Mouse (Mus musculus) gastrocnemius, adult 18-20 months (tissue): ENCODE data around the gene Lypd8. TPM values are rescaled to one million over a fixed set of nuclear protein-coding genes. Genes with fewer than 3 reads are reported as not detected.
"Not testable (repeated sequence)": the region's sequence is repeated elsewhere in the genome, so short reads cannot be mapped to it uniquely, and the experiment has no call there.

Source experiments
- DNase-seq: peaks from one replicate; pipeline ENCODE4 v3.0.0; 2021; ENCODE audit warnings: low spot score
- long read RNA-seq, 2 experiments: library from polyadenylated mRNA; stranded (forward); transcript quantifications; one replicate each; pipeline ENCODE4 v2.0.0; 2021
- total RNA-seq, 2 experiments: library from RNA; stranded (reverse); gene quantifications; 2 replicates each; pipeline ENCODE4 v1.2.3; 2021

Gene Lypd8
- not detected for total RNA-seq
- long read RNA-seq, experiment 1: 0 reads
- long read RNA-seq, experiment 2: 0 reads

DNA sequence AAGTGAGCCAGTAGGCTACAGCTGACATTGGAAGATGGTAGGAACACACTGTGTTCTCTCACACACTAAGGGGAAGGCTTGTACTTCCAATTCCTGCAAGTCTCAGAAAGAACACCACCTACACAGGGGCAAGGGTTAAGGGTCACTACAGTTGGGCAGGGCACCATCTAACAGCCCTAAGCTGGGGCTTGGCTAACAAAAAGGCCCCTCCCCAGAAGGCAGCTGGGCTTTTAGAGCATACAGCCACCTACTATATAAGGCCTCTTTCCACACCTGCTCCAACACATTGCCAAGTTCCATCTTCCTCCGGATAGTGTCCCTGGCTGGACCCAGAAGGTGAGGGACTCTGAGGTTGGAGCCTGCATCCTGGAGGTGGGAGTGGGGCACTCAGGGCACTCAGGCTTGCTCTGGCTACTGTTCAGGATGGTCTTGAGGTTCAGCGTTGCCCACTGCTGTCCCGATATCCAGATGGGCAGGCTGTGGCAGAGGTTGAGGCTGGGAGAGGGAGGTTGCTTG is at the start of gene Lypd8:
Gene Lypd8, plus strand, starts transcription at position 281 of the 516 bp plus-strand sequence.
- DNase-seq: peak; percentile 2

DNA sequence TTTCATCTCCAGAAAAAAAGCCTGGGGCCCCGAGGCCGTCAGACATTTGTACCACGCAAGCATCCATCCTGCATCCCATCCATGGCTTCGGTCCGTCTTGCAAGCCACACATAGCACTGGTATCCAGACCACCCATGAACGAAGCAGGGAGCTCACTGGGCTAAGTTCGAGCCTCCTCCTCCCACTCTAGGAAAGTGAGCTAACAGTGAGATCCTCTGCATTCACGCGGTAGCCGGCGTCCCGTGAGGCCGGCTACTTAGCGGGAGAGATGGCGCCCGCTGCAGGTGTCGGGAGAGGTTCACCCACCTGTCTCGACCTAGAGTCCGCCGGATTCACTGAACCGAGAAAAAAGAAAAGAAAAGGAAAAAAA is 49.0 kb upstream of the Lypd8 start:
- DNase-seq: no peak

DNA sequence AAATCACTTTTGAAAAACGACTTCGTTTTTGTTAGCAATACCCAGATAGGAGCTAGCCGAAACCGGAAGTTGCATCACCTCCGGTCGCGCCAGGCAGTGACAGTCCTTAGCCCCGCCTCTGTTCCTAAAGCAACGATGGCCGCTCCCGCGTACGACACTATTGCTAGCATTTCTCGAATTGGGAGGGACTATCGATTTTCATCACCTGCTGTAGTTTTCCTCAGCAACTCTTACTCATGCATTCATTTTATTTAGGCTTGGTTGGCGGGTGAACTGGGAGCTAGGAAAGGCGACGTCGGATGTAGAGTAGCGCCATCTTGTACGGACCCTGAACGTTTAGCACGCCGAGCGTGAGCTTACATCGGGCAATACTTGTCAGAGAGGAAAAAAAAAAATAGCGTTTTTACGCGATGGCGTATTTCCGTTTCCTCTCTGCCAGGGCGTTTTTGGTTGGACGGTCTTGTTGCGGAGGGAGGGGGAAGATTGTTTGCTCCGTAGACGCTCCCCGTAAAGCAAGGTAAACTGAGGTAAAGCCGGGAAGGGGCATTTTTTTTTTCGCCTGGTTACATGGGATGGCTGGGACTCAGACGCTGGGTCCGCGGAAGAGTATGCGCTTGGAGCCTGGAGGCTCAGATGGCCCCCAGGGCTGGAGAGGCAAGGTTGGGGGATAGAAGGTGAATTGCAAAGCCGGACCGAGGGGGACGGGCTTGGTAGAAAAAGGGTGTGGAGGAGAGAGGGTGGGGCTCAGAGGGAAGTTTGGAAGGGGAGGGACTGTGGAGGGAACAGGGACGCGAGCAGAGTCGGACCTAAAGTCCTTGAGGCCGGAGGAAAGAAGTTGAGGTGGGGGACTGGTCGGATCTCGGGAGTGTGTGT is 48.3 kb upstream of the Lypd8 start, which contains the start of the genes Zfp672 and Sh3bp5l:
Gene Zfp672, minus strand, starts transcription at position 64 of the 873 bp plus-strand sequence.
Gene Sh3bp5l, plus strand, starts transcription at position 449 of the 873 bp plus-strand sequence.
- peak; percentile 92 for DNase-seq

DNA sequence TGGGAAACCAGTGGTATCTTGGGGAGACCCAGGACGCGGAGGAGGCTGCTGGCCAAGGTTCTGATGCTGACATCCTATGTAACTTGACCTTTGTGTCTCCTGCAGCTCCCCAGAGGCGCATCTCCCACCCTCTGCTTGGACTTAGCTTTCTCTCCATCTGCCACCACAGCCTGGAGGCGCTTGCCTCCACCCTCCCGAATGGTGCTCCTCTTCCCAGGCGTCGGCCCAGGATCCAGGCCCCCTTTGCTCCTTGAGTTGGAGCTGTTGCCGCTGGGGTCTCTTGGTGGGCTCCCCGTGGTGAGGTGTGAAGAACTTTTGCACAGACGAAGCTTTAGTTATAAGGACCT is 47.7 kb upstream of the Lypd8 start:
- DNase-seq: no peak

DNA sequence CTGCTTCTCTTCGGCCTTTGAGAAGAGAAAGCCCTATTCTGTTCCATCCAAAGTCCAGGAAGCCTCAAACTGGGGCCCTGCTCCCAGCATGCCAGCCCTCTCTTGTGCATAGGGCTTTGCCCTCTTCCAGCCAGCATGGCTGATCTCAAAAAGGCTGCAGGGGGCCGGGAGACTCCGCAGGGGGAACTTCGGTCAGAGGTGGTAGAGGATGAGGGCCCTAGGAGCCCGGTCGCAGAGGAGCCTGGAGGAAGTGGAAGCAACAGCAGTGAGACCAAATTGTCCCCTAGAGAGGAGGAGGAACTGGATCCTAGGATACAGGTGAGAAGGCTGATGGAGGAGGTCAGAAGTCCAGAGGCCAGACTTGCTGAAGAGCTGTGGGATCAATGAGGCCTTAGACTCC is 47.3 kb upstream of the Lypd8 start:
- no peak for DNase-seq

DNA sequence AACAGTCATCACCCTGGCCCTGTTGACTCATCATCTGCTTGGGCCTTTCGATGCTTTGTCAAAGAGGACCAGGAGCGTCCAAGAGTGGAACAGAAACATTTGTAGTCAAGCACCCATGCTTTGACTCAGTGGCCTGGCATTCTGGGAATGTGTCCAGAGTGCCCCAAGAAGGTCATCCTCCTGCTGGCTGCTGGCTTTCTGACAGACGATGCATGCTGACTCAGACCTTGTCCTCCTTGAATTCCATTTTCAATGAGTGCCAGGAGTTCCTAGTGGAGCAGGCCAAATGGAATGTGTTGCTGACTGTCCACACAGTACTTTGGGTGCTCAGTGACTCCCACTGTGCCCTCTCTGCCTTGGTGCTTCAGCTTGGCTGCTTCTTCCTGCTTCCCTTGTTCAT is 44.1 kb upstream of the Lypd8 start:
- DNase-seq: peak; percentile 70

DNA sequence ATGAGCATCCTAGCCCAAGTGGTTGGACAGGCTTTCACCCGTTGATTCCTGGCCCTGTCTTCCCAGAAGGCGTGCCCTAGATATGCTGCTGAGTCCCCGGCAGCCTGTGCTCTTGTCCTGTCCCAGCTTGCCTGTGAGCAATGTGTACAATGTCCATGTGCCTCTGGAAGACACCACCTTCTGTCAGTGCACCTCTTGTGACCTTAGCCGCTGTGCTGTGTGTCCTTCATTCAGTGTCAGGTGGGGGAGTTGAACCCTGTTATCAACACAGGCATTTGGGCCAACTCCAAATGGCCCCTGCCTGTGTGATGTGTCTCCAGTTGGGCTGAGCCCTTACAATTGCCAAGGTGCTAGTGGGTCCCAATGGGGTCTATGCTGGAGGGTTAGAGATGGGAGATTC is 32.1 kb upstream of the Lypd8 start:
- no peak for DNase-seq

DNA sequence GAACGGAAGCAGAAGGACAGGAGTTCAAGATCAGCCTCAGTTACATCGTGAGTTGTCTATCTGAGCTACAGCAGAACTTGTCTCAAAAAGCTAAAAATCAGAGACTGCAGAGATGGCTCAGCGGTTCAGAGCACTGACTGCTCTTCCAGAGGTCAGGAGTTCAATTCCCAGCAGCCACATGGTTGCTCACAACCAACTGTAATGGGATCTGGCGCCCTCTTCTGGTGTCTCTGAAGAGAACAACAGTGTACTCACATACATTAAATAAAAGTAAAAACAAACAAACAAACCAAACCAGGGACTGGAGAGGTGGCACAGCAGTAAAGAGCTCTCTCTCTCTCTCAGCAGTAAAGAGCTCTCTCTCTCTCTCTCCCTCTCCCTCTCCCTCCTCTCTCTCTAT is 28.2 kb upstream of the Lypd8 start:
- no peak for DNase-seq

DNA sequence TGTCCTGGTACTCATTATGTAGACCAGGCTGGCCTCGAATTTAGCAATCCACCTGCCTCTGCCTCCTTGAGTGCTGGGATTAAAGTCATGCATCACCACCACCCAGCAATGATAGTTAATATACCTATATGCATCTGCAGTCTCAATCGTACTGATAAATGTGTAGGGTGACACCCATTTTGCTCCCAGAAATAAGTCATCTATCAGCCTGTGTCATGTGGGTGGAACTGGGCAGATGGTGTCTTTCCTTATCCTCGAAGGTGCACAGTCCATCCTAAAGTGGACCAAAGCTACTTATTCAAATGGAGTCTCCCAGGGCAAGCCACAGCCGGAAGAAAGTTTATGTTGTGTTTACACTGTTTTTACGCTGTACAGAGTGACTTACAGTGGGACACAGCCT is 27.7 kb upstream of the Lypd8 start:
- DNase-seq: no peak

DNA sequence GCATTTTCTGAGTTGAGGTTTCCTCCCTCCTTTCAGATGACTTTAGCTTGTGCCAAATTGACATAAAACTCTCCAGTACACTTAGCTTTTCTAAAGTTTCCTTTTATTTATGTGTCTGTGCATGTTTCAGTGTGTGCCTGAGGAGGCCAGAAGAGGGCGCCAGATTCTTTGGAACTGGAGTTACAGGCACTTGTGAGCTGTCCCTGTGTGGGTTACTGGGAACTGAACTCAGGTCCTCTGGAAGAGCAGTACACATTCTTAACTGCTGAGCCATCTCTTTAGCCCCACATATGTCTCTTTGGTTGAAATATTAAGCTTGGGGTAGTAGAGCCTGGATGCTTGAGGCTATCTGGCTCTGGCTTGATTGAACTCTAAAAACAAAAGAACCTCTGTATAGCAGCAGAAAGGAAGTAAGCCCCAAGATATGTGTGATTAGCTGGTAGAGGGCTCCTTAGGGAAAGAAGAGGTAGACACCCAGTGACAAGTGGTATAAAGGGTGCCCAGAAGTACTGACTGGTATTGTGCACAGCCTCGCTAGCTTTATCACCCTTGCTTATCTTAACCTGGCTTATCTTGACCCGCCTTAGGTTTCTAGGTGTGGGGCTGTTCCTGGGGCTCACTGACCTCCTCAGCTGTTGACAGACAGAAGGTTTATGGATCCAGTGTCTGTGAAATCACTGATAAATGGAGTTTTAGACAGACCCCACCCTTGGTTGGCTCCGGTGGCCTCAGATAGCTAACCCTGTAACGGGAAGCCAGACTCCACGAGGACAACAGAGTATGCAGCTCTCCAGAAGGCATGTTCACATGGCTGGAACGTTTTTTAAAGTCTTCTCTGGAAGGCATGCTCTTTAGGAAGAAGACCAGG is 25.9 kb upstream of the Lypd8 start:
- DNase-seq: no peak

DNA sequence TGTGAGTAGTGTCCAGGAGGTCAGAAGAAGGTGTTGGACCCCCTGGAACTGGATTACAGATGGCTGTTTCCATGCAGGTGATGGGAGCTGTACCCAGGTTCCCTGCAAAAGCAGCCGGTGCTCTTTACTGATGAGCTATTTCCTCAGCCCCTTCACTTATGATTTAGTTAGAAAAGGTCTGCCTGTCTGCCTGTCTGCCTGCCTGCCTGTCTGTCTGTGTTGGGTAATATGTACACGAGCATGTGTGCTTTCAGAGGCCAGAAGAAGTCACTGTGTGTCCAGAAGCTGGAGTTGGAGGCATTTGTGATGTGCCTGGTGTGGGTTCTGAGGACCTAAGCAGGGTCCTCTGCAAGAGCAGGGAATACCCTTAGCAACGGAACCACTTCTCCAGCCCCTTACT is 25.1 kb upstream of the Lypd8 start:
- DNase-seq: no peak

DNA sequence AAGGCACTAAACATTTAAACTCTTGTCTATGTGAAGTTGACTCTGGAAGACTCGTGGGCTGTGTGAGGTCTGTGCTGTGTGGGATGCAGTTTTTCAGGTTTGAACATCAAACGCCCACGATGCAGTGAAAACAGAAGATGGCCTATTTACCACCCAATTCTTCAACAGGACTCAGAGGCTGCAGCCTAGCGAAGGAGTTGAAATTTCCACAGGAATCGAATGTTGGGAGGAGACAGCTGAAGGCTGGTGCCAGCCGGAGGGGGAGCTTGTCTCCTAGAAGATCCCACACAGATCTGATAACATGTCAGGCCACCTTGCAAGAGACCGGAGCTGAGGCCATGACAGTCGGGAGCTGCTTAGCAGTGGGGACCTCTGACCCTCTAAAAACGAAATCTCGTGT is 24.4 kb upstream of the Lypd8 start:
- no peak for DNase-seq

DNA sequence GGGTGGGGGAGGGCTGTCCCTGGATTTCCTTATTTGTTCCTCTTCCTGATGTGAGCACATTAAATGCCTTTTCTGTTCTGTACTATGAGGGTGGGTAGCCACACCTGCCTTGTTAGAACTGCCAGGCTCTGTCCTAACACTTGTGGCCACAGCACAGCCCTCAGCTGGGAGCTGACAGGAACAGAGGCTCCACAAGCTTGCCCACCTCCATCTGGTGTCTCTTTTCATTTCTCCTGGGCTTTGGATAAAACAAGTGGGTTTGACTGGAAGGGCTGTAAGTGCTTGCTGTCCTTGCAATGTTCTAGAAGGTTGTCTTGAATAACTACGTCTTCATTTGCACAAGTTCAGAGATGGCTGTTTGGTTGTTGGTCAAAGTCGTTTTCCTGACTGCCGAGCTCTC is 23.9 kb upstream of the Lypd8 start:
- DNase-seq: no peak

DNA sequence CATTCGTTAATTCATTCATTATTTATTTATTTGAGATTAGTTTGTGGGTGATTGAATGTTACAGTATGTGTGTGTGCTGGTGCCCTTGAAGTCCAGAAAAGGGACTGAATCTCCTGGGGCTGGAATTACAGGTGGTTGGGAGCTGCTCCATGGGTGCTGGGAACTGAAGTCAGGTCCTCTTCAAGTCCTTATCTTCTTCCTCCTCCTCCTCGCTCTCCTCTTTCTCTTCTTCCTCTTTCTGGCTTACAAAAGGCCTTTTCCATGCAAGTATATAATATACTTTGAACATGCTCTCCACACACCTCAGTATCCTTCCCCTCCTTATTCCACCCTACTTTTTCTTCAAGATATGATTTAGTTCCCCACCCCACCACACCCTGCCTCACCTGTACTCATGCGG is 21.8 kb upstream of the Lypd8 start:
- DNase-seq: no peak

DNA sequence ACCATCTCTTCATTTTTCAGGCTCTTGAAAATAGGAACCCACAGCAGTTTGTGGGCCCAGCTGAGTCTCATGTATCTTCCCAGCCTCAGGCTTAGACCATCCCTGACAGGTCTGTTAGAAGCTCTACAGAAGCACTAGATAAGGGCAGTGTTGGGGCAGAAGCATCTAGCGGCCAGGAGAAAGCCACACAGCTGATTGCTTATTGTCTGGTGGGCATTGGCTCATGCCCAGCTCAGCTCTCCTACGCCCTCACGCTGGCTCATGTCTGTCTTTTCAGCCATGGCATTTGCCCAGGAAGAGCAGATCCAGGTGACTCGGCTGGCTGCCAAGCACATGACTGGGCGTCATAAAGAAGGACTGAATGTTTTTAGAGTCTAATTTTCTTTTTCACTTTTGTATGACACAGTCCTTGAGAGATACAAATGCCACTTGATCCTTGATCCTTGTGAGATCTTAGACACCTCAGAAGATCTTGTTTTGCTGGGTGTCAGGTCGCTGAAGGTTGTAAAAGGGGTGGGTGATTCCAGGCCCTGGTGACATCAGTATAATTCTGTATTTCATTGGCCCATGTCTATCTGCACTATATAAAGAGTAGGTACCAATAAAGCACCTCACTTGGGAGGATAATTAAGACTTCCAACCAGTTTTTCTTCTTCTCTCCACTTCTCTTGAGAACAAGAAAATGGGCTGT is 20.9 kb upstream of the Lypd8 start:
- DNase-seq: no peak

DNA sequence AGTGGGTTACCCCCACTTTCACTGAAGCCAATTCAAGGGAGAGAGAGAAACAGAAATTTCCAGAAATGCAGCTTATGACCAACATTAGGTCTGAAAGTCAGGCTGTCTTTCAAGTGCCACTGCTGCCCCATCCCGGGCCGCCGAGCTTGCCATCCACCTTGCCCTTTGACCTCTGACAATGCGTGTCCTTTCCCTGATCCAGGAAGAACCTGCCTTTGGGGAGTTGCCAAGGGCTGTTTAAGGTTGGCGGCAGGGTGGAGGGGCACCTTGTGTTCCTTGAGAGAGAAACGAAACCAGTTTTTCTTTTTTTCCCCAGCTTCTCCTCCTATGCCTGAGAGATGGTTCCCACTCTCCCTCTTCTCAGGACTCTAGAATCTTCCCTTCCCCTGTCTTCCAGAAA is 16.3 kb upstream of the Lypd8 start:
- DNase-seq: not testable (repeated sequence)

DNA sequence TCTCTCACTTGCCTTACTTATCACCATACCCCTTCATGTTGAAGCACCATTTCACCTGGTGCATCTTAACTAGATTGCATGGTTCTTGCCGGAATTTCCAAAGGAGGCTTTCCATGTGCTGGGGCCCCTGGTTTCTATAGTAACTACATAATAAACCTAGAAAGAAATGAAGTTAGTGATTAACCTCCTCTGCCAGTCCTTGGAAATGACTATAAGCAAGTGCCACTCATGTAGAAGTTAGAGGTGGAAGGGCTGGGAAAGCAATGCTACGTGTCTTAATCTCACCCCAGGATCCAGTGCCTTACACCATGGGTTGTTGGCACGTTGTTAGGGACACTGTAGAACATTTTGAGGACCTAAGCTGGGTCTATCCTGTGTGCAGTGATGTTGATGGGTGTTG is 14.4 kb upstream of the Lypd8 start:
- no peak for DNase-seq

DNA sequence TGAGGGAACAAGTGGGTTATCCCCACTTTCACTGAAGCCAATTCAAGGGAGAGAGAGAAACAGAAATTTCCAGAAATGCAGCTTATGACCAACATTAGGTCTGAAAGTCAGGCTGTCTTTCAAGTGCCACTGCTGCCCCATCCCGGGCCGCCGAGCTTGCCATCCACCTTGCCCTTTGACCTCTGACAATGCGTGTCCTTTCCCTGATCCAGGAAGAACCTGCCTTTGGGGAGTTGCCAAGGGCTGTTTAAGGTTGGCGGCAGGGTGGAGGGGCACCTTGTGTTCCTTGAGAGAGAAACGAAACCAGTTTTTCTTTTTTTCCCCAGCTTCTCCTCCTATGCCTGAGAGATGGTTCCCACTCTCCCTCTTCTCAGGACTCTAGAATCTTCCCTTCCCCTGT is 12.7 kb upstream of the Lypd8 start:
- not testable (repeated sequence) for DNase-seq

DNA sequence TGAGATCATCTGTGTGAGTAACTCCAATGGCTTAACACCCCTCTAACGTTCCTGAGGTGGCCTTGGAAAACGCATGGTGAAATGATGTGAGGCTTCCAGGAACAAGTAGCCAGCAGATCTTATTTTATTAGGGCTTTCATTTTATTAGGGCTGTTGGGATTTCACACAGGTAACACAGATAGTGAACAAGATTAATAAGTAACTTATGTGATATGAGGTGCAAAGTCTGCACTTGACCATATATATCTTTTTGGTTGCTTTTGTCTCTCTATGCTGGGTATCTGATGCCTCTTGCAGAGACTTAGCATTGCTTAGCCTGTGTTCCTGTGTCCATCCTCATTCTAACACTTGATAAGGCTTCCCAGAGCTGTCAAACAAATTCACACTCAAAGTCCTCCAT is 1.6 kb upstream of the Lypd8 start:
- no peak for DNase-seq

DNA sequence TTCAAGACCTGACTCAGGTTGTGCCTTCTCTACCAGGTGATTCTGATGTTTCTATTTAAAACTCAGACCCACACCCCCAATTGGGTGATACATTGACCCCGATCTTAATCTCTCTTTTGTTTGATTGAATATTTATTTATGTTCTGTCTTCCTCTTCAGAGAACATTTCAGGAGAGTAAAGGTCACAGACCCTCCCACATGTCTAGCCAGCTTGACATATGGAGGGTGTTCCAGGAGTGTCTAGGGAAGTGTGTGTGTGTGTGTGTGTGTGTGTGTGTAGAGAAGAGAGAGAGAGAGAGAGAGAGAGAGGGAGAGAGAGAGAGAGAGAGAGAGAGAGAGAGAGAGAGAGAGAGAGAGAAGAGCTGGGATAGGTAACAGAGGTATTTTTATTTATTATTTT is 1.2 kb upstream of the Lypd8 start:
- DNase-seq: no peak

DNA sequence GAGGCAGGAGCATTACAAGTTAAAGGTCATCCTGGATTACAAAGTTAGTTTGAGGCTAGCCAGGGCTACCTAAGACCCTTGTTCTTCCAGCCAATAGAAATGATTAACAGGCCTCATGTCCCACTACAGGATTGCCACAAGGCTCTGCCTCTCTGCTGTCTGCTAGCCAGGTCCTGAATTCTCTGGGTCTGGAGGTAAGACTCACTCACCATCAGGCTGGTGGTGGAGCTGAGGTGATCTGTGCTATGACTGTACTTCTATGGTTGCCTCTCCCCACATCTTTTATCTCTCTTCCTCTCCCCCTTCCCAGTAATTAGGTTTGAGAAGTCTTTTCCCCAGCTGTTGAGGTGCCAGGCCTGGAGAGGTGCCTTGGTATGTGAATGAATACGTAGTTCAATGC is 673 bp downstream of the Lypd8 start:
- no peak for DNase-seq

DNA sequence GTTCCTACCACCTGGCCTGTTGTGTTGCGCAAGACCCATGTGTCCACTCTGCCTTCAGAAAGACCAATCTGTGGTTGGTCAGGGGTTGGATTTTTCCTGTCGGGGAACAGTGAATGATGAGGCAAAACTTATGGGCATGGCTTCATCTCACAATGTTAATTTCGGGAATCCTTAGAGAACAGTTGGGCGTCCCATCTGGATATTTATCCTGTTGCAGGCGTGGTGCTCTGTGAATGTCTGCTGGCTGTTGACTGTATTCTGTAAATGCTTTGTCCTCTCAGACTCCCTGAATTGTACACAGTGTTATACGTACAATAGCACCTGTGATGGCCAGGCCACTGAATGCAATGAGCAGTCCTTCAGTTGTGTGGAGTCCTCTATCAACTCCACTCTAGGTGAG is 3.6 kb downstream of the Lypd8 start:
- DNase-seq: no peak
